Mouse (Mus musculus) macrophage (primary cell): ENCODE results near the gene Mcoln2. TPM values are rescaled to one million over a fixed set of nuclear protein-coding genes. Genes with fewer than 3 reads are reported as not detected.
"Not testable (repeated sequence)": the region's sequence is repeated elsewhere in the genome, so short reads cannot be mapped to it uniquely, and the experiment has no call there.

Source experiments
- H3K27ac ChIP-seq: fragments of 350-480 bp; formaldehyde crosslinking; 2 replicates; pipeline ENCODE4 v1.9.0; 2021
- H3K36me3 ChIP-seq: fragments of 350-480 bp; formaldehyde crosslinking; 2 replicates; pipeline ENCODE4 v1.9.0; 2021; ENCODE audit errors: inconsistent target
- H3K4me3 ChIP-seq: fragments of 350-480 bp; formaldehyde crosslinking; 2 replicates; pipeline ENCODE4 v1.9.0; 2021; ENCODE audit errors: inconsistent target
- H3K79me2 ChIP-seq: fragments of 350-480 bp; formaldehyde crosslinking; 2 replicates; pipeline ENCODE4 v1.9.0; 2021; ENCODE audit errors: inconsistent target
- WGBS: methylation state at CpG from one replicate; pipeline ENCODE4 v1.1.7; 2026; ENCODE audit warnings: inconsistent platforms; ENCODE audit not compliant: missing documents; 5-methylcytosine and 5-hydroxymethylcytosine counted together
- polyA plus RNA-seq: library from polyadenylated mRNA; stranded (reverse); fragments of 250-400 nt; gene quantifications from 3 replicates; pipeline ENCODE4 v1.2.4, GENCODE M21; 2018; ENCODE audit warnings: inconsistent platforms

Mcoln2 gene
- polyA plus RNA-seq, 1 experiment from 2014 or later = 53.6 TPM

DNA sequence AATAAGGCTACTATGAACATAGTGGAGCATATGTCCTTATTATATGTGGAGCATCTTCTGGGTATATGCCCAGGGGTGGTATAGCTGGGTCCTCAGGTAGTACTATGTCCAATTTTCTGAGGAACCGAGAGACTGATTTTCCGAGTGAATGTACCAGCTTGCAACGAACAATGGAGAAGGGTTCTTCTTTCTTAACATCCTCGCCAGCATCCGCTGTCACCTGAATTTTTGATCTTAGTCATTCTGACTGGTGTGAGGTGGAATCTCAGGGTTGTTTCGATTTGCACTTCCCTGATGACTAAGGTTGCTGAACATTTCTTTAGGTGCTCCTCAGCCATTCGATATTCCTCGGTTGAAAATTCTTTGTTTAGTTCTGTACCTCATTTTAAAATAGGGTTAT, 60.1 kb downstream of the Mcoln2 start:
- H3K79me2 ChIP-seq, H3K4me3 ChIP-seq, H3K27ac ChIP-seq, H3K36me3 ChIP-seq: not testable (repeated sequence)
- 94% methylated on average over 8 of the region's 8 CpGs for WGBS

- WGBS = 74% methylated on average over 4 of the region's 4 CpGs
- H3K27ac ChIP-seq = no peak overlapping the region
- no peaks in the 10 kb centered on the region for H3K79me2 ChIP-seq
- H3K4me3 ChIP-seq = no peak overlapping the region
- no peaks in the 10 kb centered on the region for H3K36me3 ChIP-seq
Measured at GRCm38 (mm10) chr3:146211141-146211747, 61.6 kb downstream of the Mcoln2 start.

DNA sequence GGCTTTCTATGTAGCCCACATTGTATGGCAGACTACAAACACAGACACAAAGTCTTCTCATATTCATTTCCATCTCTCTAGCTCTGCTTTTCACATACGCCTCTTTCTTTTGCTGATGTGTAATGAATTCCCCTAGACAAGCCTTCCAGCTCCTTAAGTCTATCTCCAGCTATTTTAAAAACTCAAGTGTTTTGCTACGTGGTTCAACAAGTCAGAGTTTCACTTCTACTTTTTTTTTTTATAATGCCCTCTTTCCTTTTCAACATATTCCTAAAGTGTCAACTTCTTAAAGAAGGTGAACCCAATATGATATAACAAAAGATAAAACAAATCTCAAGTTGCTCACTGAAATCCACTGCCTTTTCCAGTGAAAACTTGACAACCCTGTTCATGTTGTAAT, 62.3 kb downstream of the Mcoln2 start:
- H3K27ac ChIP-seq = no peak overlapping the region
- no peak overlapping the region for H3K4me3 ChIP-seq
- no peaks in the 10 kb centered on the region for H3K79me2 ChIP-seq
- H3K36me3 ChIP-seq = no peaks in the 10 kb centered on the region
- whole genome bisulfite sequencing = 27% methylated on average over 2 of the region's 2 CpGs

DNA sequence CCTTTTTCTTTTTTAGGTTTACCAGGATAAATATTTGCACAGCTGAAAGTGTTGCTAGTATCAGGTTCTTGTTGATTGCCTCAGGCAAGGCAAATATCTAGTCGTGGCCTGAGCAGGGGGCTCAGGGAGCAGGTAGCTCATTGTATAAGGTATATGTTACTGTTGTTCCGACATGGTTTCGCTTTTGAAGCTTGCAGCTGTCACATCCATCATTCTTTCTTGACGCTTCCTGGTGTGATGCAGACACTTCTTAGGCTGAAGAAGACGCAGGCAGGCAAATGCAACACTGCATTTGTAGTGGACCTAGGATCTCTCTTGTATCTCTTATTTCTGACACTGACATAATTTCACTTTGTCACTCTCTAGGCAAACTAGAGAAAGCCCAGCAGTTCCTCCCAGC, 63.7 kb downstream of the Mcoln2 start:
- no peaks in the 10 kb centered on the region for H3K36me3 ChIP-seq
- no peak overlapping the region for H3K27ac ChIP-seq
- 57% methylated on average over 5 of the region's 5 CpGs for WGBS
- H3K79me2 ChIP-seq = no peaks in the 10 kb centered on the region
- H3K4me3 ChIP-seq = no peak overlapping the region

DNA sequence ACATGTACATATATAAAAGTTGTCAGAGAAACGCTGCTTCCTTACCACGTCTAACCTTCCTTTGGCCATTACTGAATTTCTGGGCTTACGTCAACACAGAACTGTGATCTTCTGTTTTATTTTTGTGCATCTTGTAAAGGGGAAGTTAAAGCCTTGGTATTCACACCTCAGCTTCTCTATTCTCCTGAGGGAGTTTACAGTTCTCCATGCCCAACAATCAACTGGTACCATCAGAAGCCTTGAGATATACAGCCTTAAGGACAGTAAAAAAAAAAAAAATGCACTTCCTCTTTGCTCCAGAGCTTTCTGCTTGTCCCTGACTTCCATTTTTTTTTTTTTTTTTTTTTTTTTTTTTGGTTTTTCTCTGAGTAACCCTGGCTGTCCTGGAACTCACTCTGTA, 66.9 kb downstream of the Mcoln2 start:
- Histone ChIP-seq H3K4me3 (no peak overlapping the region), H3K27ac (no peak overlapping the region), H3K79me2 (no peaks in the 10 kb centered on the region), H3K36me3 (no peaks in the 10 kb centered on the region)
- WGBS = 34% methylated on average over 3 of the region's 3 CpGs

- no peaks in the 10 kb centered on the region for H3K79me2 ChIP-seq
- WGBS = 2% methylated on average over 73 of the region's 73 CpGs
Measured at GRCm38 (mm10) chr3:146220776-146221486, 71.3 kb downstream of the Mcoln2 start, which contains the start of gene Lpar3. TSS of gene Lpar3 (plus strand) at chr3:146220963.

GRCm38 (mm10) chr3:146224271-146224670, 74.6 kb downstream of the Mcoln2 start:
- H3K27ac ChIP-seq = no peak overlapping the region
- no peak overlapping the region for H3K4me3 ChIP-seq
- no peaks in the 10 kb centered on the region for H3K36me3 ChIP-seq
- 28% methylated on average over 4 of the region's 4 CpGs for WGBS
- H3K79me2 ChIP-seq = no peaks in the 10 kb centered on the region

More at GRCm38 (mm10) chr3:146220776-146221486, 71.3 kb downstream of the Mcoln2 start, which contains the start of gene Lpar3:
- H3K27ac ChIP-seq = no peak within 1 kb of the TSS
- H3K36me3 ChIP-seq = no peaks in the 10 kb centered on the region
- no peak within 1 kb of the TSS for H3K4me3 ChIP-seq

GRCm38 (mm10) chr3:146225061-146225761, 75.6 kb downstream of the Mcoln2 start:
- H3K27ac ChIP-seq = no peak overlapping the region
- no peaks in the 10 kb centered on the region for H3K36me3 ChIP-seq
- H3K4me3 ChIP-seq = no peak overlapping the region
- no peaks in the 10 kb centered on the region for H3K79me2 ChIP-seq
- WGBS = 75% methylated on average over 6 of the region's 7 CpGs

- Histone ChIP-seq H3K79me2 (no peaks in the 10 kb centered on the region), H3K4me3 (no peak overlapping the region), H3K27ac (no peak overlapping the region), H3K36me3 (no peaks in the 10 kb centered on the region)
- 83% methylated on average over 3 of the region's 3 CpGs for WGBS
Measured at GRCm38 (mm10) chr3:146227427-146227826, 77.8 kb downstream of the Mcoln2 start.

GRCm38 (mm10) chr3:146228559-146229310, 79.1 kb downstream of the Mcoln2 start:
- 73% methylated on average over 13 of the region's 13 CpGs for WGBS
- Histone ChIP-seq H3K4me3 (no peak overlapping the region), H3K36me3 (no peaks in the 10 kb centered on the region), H3K79me2 (no peaks in the 10 kb centered on the region), H3K27ac (no peak overlapping the region)

DNA sequence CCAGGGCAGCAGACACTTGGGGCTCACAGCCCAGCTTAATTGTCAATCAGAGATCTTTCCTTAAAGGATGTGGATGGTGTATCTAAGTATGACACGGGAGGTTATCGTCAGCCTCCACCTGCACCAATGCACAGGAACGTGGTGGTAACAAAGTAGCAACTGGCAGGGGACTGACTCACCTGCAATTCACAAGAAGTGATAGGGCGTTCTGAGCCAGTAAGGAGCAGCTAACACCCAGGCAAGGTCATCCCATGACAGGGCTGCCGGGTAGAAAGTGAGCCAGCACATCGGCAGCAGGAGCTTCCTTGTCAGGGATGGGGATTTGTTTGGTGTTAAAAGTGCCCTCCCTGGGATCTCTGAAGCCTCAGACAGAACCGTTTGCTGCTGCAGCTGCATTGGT, 83.1 kb downstream of the Mcoln2 start:
- Histone ChIP-seq H3K27ac (no peak overlapping the region), H3K36me3 (no peaks in the 10 kb centered on the region), H3K79me2 (no peaks in the 10 kb centered on the region), H3K4me3 (no peak overlapping the region)
- WGBS = 81% methylated on average over 7 of the region's 7 CpGs

GRCm38 (mm10) chr3:146233741-146234140, 84.1 kb downstream of the Mcoln2 start:
- Histone ChIP-seq H3K4me3 (no peak overlapping the region), H3K27ac (no peak overlapping the region), H3K36me3 (no peaks in the 10 kb centered on the region), H3K79me2 (no peaks in the 10 kb centered on the region)
- WGBS = 63% methylated on average over 4 of the region's 4 CpGs

- no peak overlapping the region for H3K27ac ChIP-seq
- no peaks in the 10 kb centered on the region for H3K36me3 ChIP-seq
- WGBS = 67% methylated on average over 10 of the region's 10 CpGs
Measured at GRCm38 (mm10) chr3:146234530-146234929, 84.9 kb downstream of the Mcoln2 start.

DNA sequence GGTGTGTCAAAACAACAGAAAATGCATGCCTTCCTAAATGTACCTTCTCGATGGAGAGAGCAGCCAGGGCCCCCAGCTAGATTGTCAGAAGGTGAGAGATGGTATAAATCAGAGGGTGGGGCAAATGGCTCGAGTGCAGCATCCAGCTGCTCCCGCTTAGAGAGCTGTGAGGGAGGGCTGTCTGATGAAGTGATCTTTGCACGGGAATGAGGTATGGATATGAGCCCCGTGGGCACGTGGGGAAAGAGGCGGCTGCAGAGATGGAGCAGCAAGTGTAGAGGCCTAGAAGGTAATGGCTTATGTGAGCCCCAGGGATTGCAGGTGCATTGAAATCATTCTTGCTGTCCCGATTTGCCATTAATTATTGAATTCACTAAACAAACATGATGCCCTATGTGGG, 86.6 kb downstream of the Mcoln2 start:
- H3K36me3 ChIP-seq = no peaks in the 10 kb centered on the region
- H3K27ac ChIP-seq = no peak overlapping the region
- H3K79me2 ChIP-seq = no peaks in the 10 kb centered on the region
- WGBS = 80% methylated on average over 8 of the region's 8 CpGs
- no peak overlapping the region for H3K4me3 ChIP-seq

More at GRCm38 (mm10) chr3:146234530-146234929, 84.9 kb downstream of the Mcoln2 start:
- Histone ChIP-seq H3K79me2 (no peaks in the 10 kb centered on the region), H3K4me3 (no peak overlapping the region)
